Mouse (Mus musculus) limb, embryonic 14.5 days (tissue): Measurements from ENCODE around the gene Trex1. TPM values are rescaled to one million over a fixed set of nuclear protein-coding genes. Genes with fewer than 3 reads are reported as not detected.
A peak's percentile ranks its signal among the peaks of the same experiment; 100 is the strongest.

Experiments used
- ATAC-seq: fragments of 200-750 bp; cut with Nextera tagmentation; 2 replicates; pipeline ENCODE4 v1.8.0; 2017; ENCODE audit warnings: low read depth, moderate number of reproducible peaks, moderate TSS enrichment; ENCODE audit not compliant: low FRiP score
- DNase-seq: peaks from one replicate; pipeline ENCODE4 v3.0.0-alpha.2; 2015; ENCODE audit warnings: low spot score
- H3K27ac ChIP-seq: fragments of 300-500 bp; sonication (generic); replicated peaks from 2 replicates; pipeline ENCODE4 v1.5.1; 2014; ENCODE audit warnings: low read depth, mild to moderate bottlenecking, low read length, moderate library complexity, mixed read lengths
- H3K27me3 ChIP-seq: fragments of 300-500 bp; sonication (generic); 2 replicates; pipeline ENCODE4 v1.6.1; 2014; ENCODE audit warnings: low read length, mixed read lengths; ENCODE audit not compliant: control insufficient read depth, insufficient read depth
- H3K36me3 ChIP-seq: fragments of 300-500 bp; sonication (generic); 2 replicates; pipeline ENCODE4 v1.6.1; 2014; ENCODE audit warnings: mild to moderate bottlenecking, low read length, moderate library complexity, mixed read lengths; ENCODE audit not compliant: control insufficient read depth, insufficient read depth
- H3K4me1 ChIP-seq: fragments of 300-500 bp; sonication (generic); 2 replicates; pipeline ENCODE4 v1.6.1; 2014; ENCODE audit warnings: antibody characterized with exemption, low read length, mixed read lengths; ENCODE audit not compliant: control insufficient read depth, insufficient read depth
- H3K4me2 ChIP-seq: fragments of 300-500 bp; sonication (generic); replicated peaks from 2 replicates; pipeline ENCODE4 v1.6.1; 2014; ENCODE audit warnings: low read depth, mild to moderate bottlenecking, low read length, moderate library complexity; ENCODE audit not compliant: severe bottlenecking
- H3K4me3 ChIP-seq: fragments of 300-500 bp; sonication (generic); replicated peaks from 2 replicates; pipeline ENCODE4 v1.5.1; 2014; ENCODE audit warnings: low read length
- H3K9ac ChIP-seq: fragments of 300-500 bp; sonication (generic); 2 replicates; pipeline ENCODE4 v1.6.1; 2014; ENCODE audit warnings: mild to moderate bottlenecking, low read depth, low read length, moderate library complexity; ENCODE audit not compliant: severe bottlenecking
- H3K9me3 ChIP-seq: fragments of 300-500 bp; sonication (generic); 2 replicates; pipeline ENCODE4 v1.6.1; 2016; ENCODE audit warnings: low read length; ENCODE audit not compliant: control insufficient read depth
- POLR2A ChIP-seq: fragments of 200-500 bp; IDR thresholded peaks from 2 replicates; pipeline ENCODE4 v1.8.0; 2012; ENCODE audit warnings: inconsistent platforms, mild to moderate bottlenecking, moderate library complexity, borderline replicate concordance; ENCODE audit not compliant: insufficient read depth, insufficient read length; ENCODE audit errors: extremely low read depth
- WGBS: fragments of 180-500 bp; shearing (Covaris S2); extraction: QIAGEN DNeasy Blood & Tissue Kit; methylation state at CpG from one replicate; pipeline ENCODE4 v1.1.7; 2014; 5-methylcytosine and 5-hydroxymethylcytosine counted together
- polyA plus RNA-seq, 2 experiments: library from polyadenylated mRNA; depleted of rRNA in 1 of 2; stranded (reverse) in 1 of 2; unstranded in 1 of 2; fragments of >200 nt; fragmentation: Nextera tagmentation in 1 of 2; extraction: Ambion mirVana in 1 of 2; gene quantifications; 2 replicates each; pipeline versions ENCODE4 v1.2.1 to v1.2.3; 2012 to 2014

Trex1 gene
- polyA plus RNA-seq, 2 experiments, result 13.7 to 33.5 TPM

- no peak overlapping the region for H3K4me2 ChIP-seq
- no peaks in the 10 kb centered on the region for H3K9me3 ChIP-seq
- DNase-seq (peak; percentile 62), ATAC-seq (no peak)
- H3K36me3 ChIP-seq, result peaks cover 16% of the 10 kb centered on the region
- no peaks in the 10 kb centered on the region for H3K27me3 ChIP-seq
- no peak for TF ChIP-seq POLR2A
- no peak overlapping the region for H3K4me3 ChIP-seq
- WGBS, result 20% methylated on average over 5 of the region's 5 CpGs
- no peak overlapping the region for H3K9ac ChIP-seq
- peaks cover 2% of the 10 kb centered on the region; the same call in 1 of the 2 replicates for H3K4me1 ChIP-seq
- H3K27ac ChIP-seq, result no peak overlapping the region
Observed at GRCm38 (mm10) chr9:109087987-109088386, 28.5 kb upstream of the Trex1 start.

GRCm38 (mm10) chr9:109084922-109085321 is 25.4 kb upstream of the Trex1 start:
- DNase-seq (no peak), ATAC-seq (no peak)
- H3K4me3 ChIP-seq, result no peak overlapping the region
- no peak overlapping the region for H3K4me2 ChIP-seq
- no peak overlapping the region for H3K27ac ChIP-seq
- 14% methylated on average over 2 of the region's 2 CpGs for WGBS
- peaks cover 7% of the 10 kb centered on the region for H3K36me3 ChIP-seq
- H3K9me3 ChIP-seq, result no peaks in the 10 kb centered on the region
- no peaks in the 10 kb centered on the region for H3K27me3 ChIP-seq
- no peak overlapping the region for H3K9ac ChIP-seq
- peaks cover 5% of the 10 kb centered on the region; the same call in 1 of the 2 replicates for H3K4me1 ChIP-seq
- no peak for TF ChIP-seq POLR2A

- TF ChIP-seq POLR2A, result peak; percentile 66; the same call in 1 of the 2 replicates
- peak within 1 kb of the TSS; percentile 45; the same call in 1 of the 2 replicates for H3K27ac ChIP-seq
- H3K4me3 ChIP-seq, result peak within 1 kb of the TSS; percentile 74
- ATAC-seq, result peak; percentile 97
- peak within 1 kb of the TSS; percentile 74 for H3K4me2 ChIP-seq
- H3K9ac ChIP-seq, result peak within 1 kb of the TSS; percentile 80
- H3K36me3 ChIP-seq, result peaks cover 14% of the 10 kb centered on the region
- 1% methylated on average over 37 of the region's 37 CpGs for WGBS
- peaks cover 5% of the 10 kb centered on the region; the same call in 1 of the 2 replicates for H3K4me1 ChIP-seq
- no peaks in the 10 kb centered on the region for H3K27me3 ChIP-seq
- peak; percentile 88 for DNase-seq
- H3K9me3 ChIP-seq, result no peaks in the 10 kb centered on the region
Observed at GRCm38 (mm10) chr9:109082124-109082800, 22.7 kb upstream of the Trex1 start, which contains the start of the genes Ccdc51 and Tma7. TSS of gene Ccdc51 (plus strand) at chr9:109082493. TSS of gene Tma7 (minus strand) at chr9:109082587.

GRCm38 (mm10) chr9:109081749-109082123 is 22.2 kb upstream of the Trex1 start:
- Histone ChIP-seq H3K4me3 (peak overlapping the region; percentile 74), H3K27me3 (no peaks in the 10 kb centered on the region), H3K27ac (0 out of 2 replicates have a peak overlapping the region, but pooled peaks have one; percentile 45), H3K4me1 (peaks cover 5% of the 10 kb centered on the region; the same call in 1 of the 2 replicates), H3K9ac (peak overlapping the region; percentile 80), H3K36me3 (peaks cover 14% of the 10 kb centered on the region), H3K9me3 (no peaks in the 10 kb centered on the region), H3K4me2 (peak overlapping the region; percentile 74)
- no peak for DNase-seq
- WGBS, result 7% methylated on average over 11 of the region's 11 CpGs
- no peak for TF ChIP-seq POLR2A
- ATAC-seq, result no peak

GRCm38 (mm10) chr9:109080516-109080915 is 21.0 kb upstream of the Trex1 start:
- Histone ChIP-seq H3K36me3 (peaks cover 14% of the 10 kb centered on the region), H3K9ac (no peak overlapping the region), H3K4me2 (no peak overlapping the region), H3K4me3 (peak overlapping the region; percentile 74; the same call in 1 of the 2 replicates), H3K4me1 (peaks cover 5% of the 10 kb centered on the region; the same call in 1 of the 2 replicates), H3K27ac (no peak overlapping the region), H3K9me3 (no peaks in the 10 kb centered on the region), H3K27me3 (no peaks in the 10 kb centered on the region)
- no peak for ATAC-seq
- 97% methylated on average over 3 of the region's 3 CpGs for WGBS
- no peak for DNase-seq
- TF ChIP-seq POLR2A, result no peak
